Mouse (Mus musculus) cerebellum, adult 2 months (tissue): ENCODE measurements at regions not wholly inside any gene's neighbourhood (a gene's known extent, or its start where the extent isn't known, plus 50 kb on each side); places are given as distances from the start of the nearest gene placed in this dataset.

Experiments used
- DNase-seq, 2 experiments: peaks; one replicate each; pipeline ENCODE4 v3.0.0; 2021
- H3K27ac ChIP-seq: fragments of 200-500 bp; 2 replicates; pipeline ENCODE4 v1.5.1; 2012; ENCODE audit warnings: low read length, control low read depth, inconsistent platforms; ENCODE audit not compliant: insufficient read depth
- H3K27me3 ChIP-seq: fragments of 200-500 bp; 2 replicates; pipeline ENCODE4 v1.6.1; 2012; ENCODE audit warnings: inconsistent platforms, mild to moderate bottlenecking, low read length, moderate library complexity; ENCODE audit not compliant: control insufficient read depth, insufficient read depth
- H3K4me1 ChIP-seq: fragments of 200-500 bp; 2 replicates; pipeline ENCODE4 v1.6.1; 2011; ENCODE audit warnings: low read length; ENCODE audit not compliant: control insufficient read depth, insufficient read depth
- H3K4me3 ChIP-seq: fragments of 200-500 bp; replicated peaks from 2 replicates; pipeline ENCODE3; 2011; ENCODE audit warnings: mild to moderate bottlenecking, low read depth, low read length, control low read depth; ENCODE audit not compliant: insufficient read depth
- CTCF ChIP-seq: fragments of 200-500 bp; IDR thresholded peaks from 2 replicates; pipeline ENCODE4 v1.5.1; 2011; ENCODE audit warnings: low read depth, mild to moderate bottlenecking, control low read depth, low read length, moderate library complexity, borderline replicate concordance; ENCODE audit not compliant: insufficient read depth
- POLR2A ChIP-seq: fragments of 200-500 bp; IDR thresholded peaks from 2 replicates; pipeline ENCODE4 v1.6.1; 2011; ENCODE audit warnings: low read length, control low read depth, borderline replicate concordance; ENCODE audit not compliant: insufficient read depth
- WGBS: fragments of 180-500 bp; shearing (Covaris S2); methylation state at CpG from one replicate; pipeline ENCODE4 v1.1.7; 2018; 5-methylcytosine and 5-hydroxymethylcytosine counted together

- no peaks in the 10 kb centered on the region for H3K4me1 ChIP-seq
- no peak overlapping the region for H3K27ac ChIP-seq
- DNase-seq, result no peak
- TF ChIP-seq CTCF (no peak), POLR2A (no peak)
- H3K4me3 ChIP-seq, result no peak overlapping the region
- WGBS, result 50% methylated on average over 4 of the region's 4 CpGs
- no peaks in the 10 kb centered on the region for H3K27me3 ChIP-seq
Observed at GRCm38 (mm10) chr3:144007111-144007619, 197.9 kb downstream of the Lmo4 start.

- no peaks in the 10 kb centered on the region for H3K27me3 ChIP-seq
- H3K4me3 ChIP-seq, result no peak overlapping the region
- H3K27ac ChIP-seq, result no peak overlapping the region
- no peak for DNase-seq
- no peak for TF ChIP-seq POLR2A
- TF ChIP-seq CTCF, result no peak
- 94% methylated on average over 8 of the region's 8 CpGs for WGBS
- H3K4me1 ChIP-seq, result no peaks in the 10 kb centered on the region
Observed at GRCm38 (mm10) chr3:143997909-143998308, 207.1 kb downstream of the Lmo4 start.

GRCm38 (mm10) chr3:143995045-143995444, 210.0 kb downstream of the Lmo4 start:
- H3K4me1 ChIP-seq, result no peaks in the 10 kb centered on the region
- no peaks in the 10 kb centered on the region for H3K27me3 ChIP-seq
- no peak overlapping the region for H3K4me3 ChIP-seq
- H3K27ac ChIP-seq, result no peak overlapping the region
- TF ChIP-seq CTCF (no peak), POLR2A (no peak)
- WGBS, result 98% methylated on average over 3 of the region's 3 CpGs
- no peak for DNase-seq

- 90% methylated on average over 4 of the region's 4 CpGs for WGBS
- Histone ChIP-seq H3K4me3 (no peak overlapping the region), H3K4me1 (no peaks in the 10 kb centered on the region), H3K27me3 (no peaks in the 10 kb centered on the region), H3K27ac (no peak overlapping the region)
- no peak for DNase-seq
- TF ChIP-seq CTCF (no peak), POLR2A (no peak)
Observed at GRCm38 (mm10) chr3:143988991-143989390, 216.0 kb downstream of the Lmo4 start.

GRCm38 (mm10) chr3:143988037-143988436, 217.0 kb downstream of the Lmo4 start:
- H3K27ac ChIP-seq, result no peak overlapping the region
- no peak for TF ChIP-seq POLR2A
- TF ChIP-seq CTCF, result no peak
- no peaks in the 10 kb centered on the region for H3K4me1 ChIP-seq
- 92% methylated on average over 5 of the region's 5 CpGs for WGBS
- DNase-seq, result no peak
- H3K4me3 ChIP-seq, result no peak overlapping the region
- no peaks in the 10 kb centered on the region for H3K27me3 ChIP-seq

- 98% methylated on average over 2 of the region's 2 CpGs for WGBS
- Histone ChIP-seq H3K27ac (no peak overlapping the region), H3K27me3 (no peaks in the 10 kb centered on the region), H3K4me3 (no peak overlapping the region), H3K4me1 (no peaks in the 10 kb centered on the region)
- DNase-seq, result no peak
- TF ChIP-seq CTCF (no peak), POLR2A (no peak)
Observed at GRCm38 (mm10) chr3:143986798-143987197, 218.2 kb downstream of the Lmo4 start.

GRCm38 (mm10) chr3:143986200-143986506, 218.9 kb downstream of the Lmo4 start:
- no peak for DNase-seq
- Histone ChIP-seq H3K4me3 (no peak overlapping the region), H3K4me1 (no peaks in the 10 kb centered on the region), H3K27ac (no peak overlapping the region), H3K27me3 (no peaks in the 10 kb centered on the region)
- 61% methylated on average over 5 of the region's 5 CpGs for WGBS
- no peak for TF ChIP-seq POLR2A
- TF ChIP-seq CTCF, result no peak

GRCm38 (mm10) chr3:143985349-143986199, 219.4 kb downstream of the Lmo4 start:
- DNase-seq, result no peak
- Histone ChIP-seq H3K4me1 (no peaks in the 10 kb centered on the region), H3K4me3 (no peak overlapping the region), H3K27ac (no peak overlapping the region), H3K27me3 (no peaks in the 10 kb centered on the region)
- TF ChIP-seq POLR2A (no peak), CTCF (no peak)
- WGBS, result 37% methylated on average over 6 of the region's 6 CpGs
